Comparison of ENCODE assay signal across 28 mouse cellular contexts in genomic region chr7:83254411-83254810, GRCm38 (mm10).
"Had no signal": no experiment of that assay in that cellular context is flagged by ENCODE, and none has a peak within 500 bp of the region (broad histone marks: within the 10 kb centered on the region; RNA-seq: fewer than 3 reads in every experiment).

No protein-coding gene starts in this region.

- H3K9me3 ChIP-seq: embryonic facial prominence, embryonic 10.5 days; embryonic facial prominence, embryonic 12.5 days; embryonic facial prominence, embryonic 13.5 days; embryonic facial prominence, embryonic 15.5 days; forebrain, embryonic 10.5 days; forebrain, embryonic 12.5 days; forebrain, embryonic 13.5 days; forebrain, embryonic 15.5 days had no signal

- ATAC-seq: forebrain, embryonic 13.5 days; forebrain, embryonic 14.5 days; forebrain, embryonic 15.5 days; forebrain, embryonic 16.5 days; forebrain, postnatal 0 days had no signal

- DNase-seq: cerebellum, adult 2 months; cerebellum, adult 8-10 months; cerebellum, adult 9-10 months; cerebellum, adult 9-11 months; cerebellum, postnatal 10 days; cerebellum, postnatal 14 days; cerebellum, postnatal 25 days; cerebellum, postnatal 36 days; embryo, embryonic 11 days; forebrain, postnatal 0 days; gastrocnemius, adult 2 months; gastrocnemius, postnatal 10 days; gastrocnemius, postnatal 14 days; gastrocnemius, postnatal 25 days; gastrocnemius, postnatal 36 days; heart, adult 11 months; heart, adult 18-20 months had no signal

- H3K4me3 ChIP-seq: embryonic facial prominence, embryonic 10.5 days; embryonic facial prominence, embryonic 12.5 days; embryonic facial prominence, embryonic 13.5 days; embryonic facial prominence, embryonic 15.5 days; erythroblast, embryonic 14.5 days; forebrain, embryonic 10.5 days; forebrain, embryonic 12.5 days; forebrain, embryonic 13.5 days; forebrain, embryonic 15.5 days; gastrocnemius, adult 2 months had no signal

- H3K4me2 ChIP-seq: embryonic facial prominence, embryonic 12.5 days; embryonic facial prominence, embryonic 13.5 days; embryonic facial prominence, embryonic 15.5 days; forebrain, embryonic 12.5 days; forebrain, embryonic 13.5 days; forebrain, embryonic 15.5 days had no signal

- H3K36me3 ChIP-seq: embryonic facial prominence, embryonic 10.5 days; embryonic facial prominence, embryonic 12.5 days; embryonic facial prominence, embryonic 13.5 days; embryonic facial prominence, embryonic 15.5 days; forebrain, embryonic 10.5 days; forebrain, embryonic 12.5 days; forebrain, embryonic 15.5 days had no signal

- H3K27ac ChIP-seq: embryonic facial prominence, embryonic 10.5 days; embryonic facial prominence, embryonic 12.5 days; forebrain, embryonic 10.5 days; forebrain, embryonic 12.5 days; forebrain, embryonic 13.5 days; forebrain, embryonic 15.5 days; gastrocnemius, adult 2 months had no signal

- H3K27me3 ChIP-seq: embryonic facial prominence, embryonic 12.5 days; embryonic facial prominence, embryonic 13.5 days; embryonic facial prominence, embryonic 15.5 days; forebrain, embryonic 12.5 days; forebrain, embryonic 13.5 days; forebrain, embryonic 15.5 days had no signal

- H3K9ac ChIP-seq: embryonic facial prominence, embryonic 12.5 days; embryonic facial prominence, embryonic 13.5 days; embryonic facial prominence, embryonic 15.5 days; forebrain, embryonic 12.5 days; forebrain, embryonic 13.5 days; forebrain, embryonic 15.5 days; forebrain, postnatal 0 days had no signal

- H3K4me1 ChIP-seq: embryonic facial prominence, embryonic 10.5 days; forebrain, embryonic 10.5 days had no signal
